Mouse (Mus musculus): ENCODE measurements around the gene Kif6. TPM values are rescaled to one million over a fixed set of nuclear protein-coding genes. Genes with fewer than 3 reads are reported as not detected.

Kif6 gene
- total RNA-seq, 1 experiment: 0.36 TPM

DNA sequence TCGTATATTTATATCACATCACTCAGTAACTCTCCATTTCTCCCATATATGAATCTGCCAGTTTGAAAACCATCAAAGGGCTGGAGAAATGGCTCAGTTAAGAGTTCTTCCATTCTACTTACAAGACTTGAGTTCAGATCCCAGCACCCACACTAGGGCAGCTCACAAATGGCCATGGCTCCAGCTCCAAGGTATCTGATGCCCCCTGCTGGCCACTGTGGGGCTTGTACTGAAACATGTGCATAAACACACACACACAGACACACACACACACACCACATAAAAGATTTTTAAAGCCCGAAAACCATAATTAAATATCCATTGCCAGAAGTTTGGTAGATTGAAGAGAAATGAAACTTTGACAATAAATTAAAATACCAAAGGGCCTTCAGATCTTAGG lies 111.3 kb downstream of the Kif6 start:
- TF ChIP-seq MAFK (IDR thresholded peaks at IDR 0.05; ENCODE audit: insufficient read depth, low read depth, low read length): no peak
- no peak for TF ChIP-seq CHD2 (IDR thresholded peaks at IDR 0.05; ENCODE audit: low read depth, low read length)
- no peak for TF ChIP-seq ZC3H11A (IDR thresholded peaks at IDR 0.05; ENCODE audit: borderline replicate concordance, low read depth, low read length)
- no peak for TF ChIP-seq ZNF384 (IDR thresholded peaks at IDR 0.05; ENCODE audit: low read depth, low read length)
- TF ChIP-seq HCFC1 (IDR thresholded peaks at IDR 0.05; ENCODE audit: borderline replicate concordance, insufficient read depth, low read length): no peak
- DNase-seq (ENCODE audit: low read depth, low spot score): no peak
- in situ Hi-C loops (cut with MboI; ENCODE audit: low sequenced_read_pairs in 2 of 2, unreplicated experiment in 2 of 2): no loop called here
- Histone ChIP-seq H3K4me1 (ENCODE audit: control insufficient read depth in 2 of 2, insufficient read depth in 2 of 2, low read length in 2 of 2, poor library complexity in 1 of 2) (no peaks in the 10 kb centered on the region), H3K36me3 (ENCODE audit: control insufficient read depth, insufficient read depth, low read length, poor library complexity, severe bottlenecking) (no peaks in the 10 kb centered on the region), H3K4me3 (ENCODE audit: insufficient read depth in 1 of 2, low read depth in 1 of 2, low read length in 2 of 2, poor library complexity in 1 of 2, severe bottlenecking in 1 of 2) (no peak overlapping the region), H3K9me3 (ENCODE audit: control insufficient read depth, insufficient read depth, low read depth, low read length) (no peaks in the 10 kb centered on the region), H3K27ac (ENCODE audit: insufficient read depth, low read depth, low read length, poor library complexity, severe bottlenecking) (no peak overlapping the region), H3K9ac (ENCODE audit: insufficient read depth, low read depth, low read length, poor library complexity, severe bottlenecking) (no peak overlapping the region)

DNA sequence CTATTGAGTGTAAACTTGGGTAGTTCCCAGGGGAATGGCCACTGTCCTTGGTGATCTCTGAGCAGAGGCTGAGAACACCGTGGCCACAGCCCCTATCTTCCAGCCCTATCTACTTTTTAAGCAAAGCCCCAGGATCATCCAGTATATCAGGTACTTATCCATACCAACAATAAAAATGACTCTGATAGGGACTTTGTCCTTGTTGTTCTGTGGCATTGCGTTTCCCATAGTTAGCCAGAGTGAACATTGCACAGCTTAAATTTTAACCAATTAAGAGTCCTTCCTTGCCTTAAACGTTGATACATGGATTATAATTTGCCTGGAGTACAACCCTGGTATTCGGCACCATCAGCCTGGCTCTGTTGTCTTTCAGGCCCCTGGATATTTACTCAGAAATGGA lies 112.0 kb downstream of the Kif6 start:
- no peak for DNase-seq (ENCODE audit: low read depth, low spot score)
- Histone ChIP-seq H3K4me3 (ENCODE audit: insufficient read depth in 1 of 2, low read depth in 1 of 2, low read length in 2 of 2, poor library complexity in 1 of 2, severe bottlenecking in 1 of 2) (no peak overlapping the region), H3K9ac (ENCODE audit: insufficient read depth, low read depth, low read length, poor library complexity, severe bottlenecking) (no peak overlapping the region), H3K27ac (ENCODE audit: insufficient read depth, low read depth, low read length, poor library complexity, severe bottlenecking) (no peak overlapping the region), H3K4me1 (ENCODE audit: control insufficient read depth in 2 of 2, insufficient read depth in 2 of 2, low read length in 2 of 2, poor library complexity in 1 of 2) (no peaks in the 10 kb centered on the region), H3K36me3 (ENCODE audit: control insufficient read depth, insufficient read depth, low read length, poor library complexity, severe bottlenecking) (no peaks in the 10 kb centered on the region), H3K9me3 (ENCODE audit: control insufficient read depth, insufficient read depth, low read depth, low read length) (no peaks in the 10 kb centered on the region)
- in situ Hi-C loops (cut with MboI; ENCODE audit: low sequenced_read_pairs in 2 of 2, unreplicated experiment in 2 of 2): no loop called here
- TF ChIP-seq CHD2 (IDR thresholded peaks at IDR 0.05; ENCODE audit: low read depth, low read length): no peak
- TF ChIP-seq MAFK (IDR thresholded peaks at IDR 0.05; ENCODE audit: insufficient read depth, low read depth, low read length): no peak
- no peak for TF ChIP-seq HCFC1 (IDR thresholded peaks at IDR 0.05; ENCODE audit: borderline replicate concordance, insufficient read depth, low read length)
- TF ChIP-seq ZNF384 (IDR thresholded peaks at IDR 0.05; ENCODE audit: low read depth, low read length): no peak
- TF ChIP-seq ZC3H11A (IDR thresholded peaks at IDR 0.05; ENCODE audit: borderline replicate concordance, low read depth, low read length): no peak

DNA sequence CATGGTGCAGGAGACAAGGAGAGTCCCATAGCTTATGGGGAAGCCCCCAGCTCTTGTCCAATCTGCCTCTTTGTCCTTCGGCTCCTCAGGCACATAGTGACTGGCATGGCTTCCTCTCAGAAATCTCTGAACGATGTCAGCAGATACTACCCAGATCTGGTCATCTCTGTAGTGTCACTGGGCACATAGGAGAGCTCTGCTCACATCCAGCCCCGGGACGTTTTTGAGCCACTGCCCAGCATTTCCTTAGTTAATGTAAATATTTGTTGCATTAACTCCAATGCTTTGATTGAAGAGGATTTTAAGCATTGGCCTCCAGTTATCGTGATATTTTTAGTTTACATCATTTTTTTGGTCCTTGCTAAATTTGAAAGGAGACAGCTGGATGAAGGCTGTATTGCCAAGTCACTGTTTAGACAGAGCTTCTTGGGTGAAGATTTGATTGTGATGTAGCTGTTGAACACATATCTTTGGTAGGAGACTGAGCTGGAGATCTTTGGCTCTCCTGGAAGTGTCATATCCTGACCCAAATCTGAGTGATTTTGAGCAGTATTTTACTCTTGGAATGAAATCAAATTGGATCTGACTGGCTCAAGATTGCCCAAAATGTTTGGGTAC lies 112.6 kb downstream of the Kif6 start:
- Histone ChIP-seq H3K36me3 (ENCODE audit: control insufficient read depth, insufficient read depth, low read length, poor library complexity, severe bottlenecking) (no peaks in the 10 kb centered on the region), H3K9me3 (ENCODE audit: control insufficient read depth, insufficient read depth, low read depth, low read length) (no peaks in the 10 kb centered on the region), H3K27ac (ENCODE audit: insufficient read depth, low read depth, low read length, poor library complexity, severe bottlenecking) (no peak overlapping the region), H3K4me3 (ENCODE audit: insufficient read depth in 1 of 2, low read depth in 1 of 2, low read length in 2 of 2, poor library complexity in 1 of 2, severe bottlenecking in 1 of 2) (no peak overlapping the region), H3K4me1 (ENCODE audit: control insufficient read depth in 2 of 2, insufficient read depth in 2 of 2, low read length in 2 of 2, poor library complexity in 1 of 2) (no peaks in the 10 kb centered on the region), H3K9ac (ENCODE audit: insufficient read depth, low read depth, low read length, poor library complexity, severe bottlenecking) (no peak overlapping the region)
- no peak for DNase-seq (ENCODE audit: low read depth, low spot score)
- in situ Hi-C loops (cut with MboI; ENCODE audit: low sequenced_read_pairs in 2 of 2, unreplicated experiment in 2 of 2): no loop called here
- no peak for TF ChIP-seq MAFK (IDR thresholded peaks at IDR 0.05; ENCODE audit: insufficient read depth, low read depth, low read length)
- no peak for TF ChIP-seq CHD2 (IDR thresholded peaks at IDR 0.05; ENCODE audit: low read depth, low read length)
- no peak for TF ChIP-seq ZNF384 (IDR thresholded peaks at IDR 0.05; ENCODE audit: low read depth, low read length)
- no peak for TF ChIP-seq ZC3H11A (IDR thresholded peaks at IDR 0.05; ENCODE audit: borderline replicate concordance, low read depth, low read length)
- TF ChIP-seq HCFC1 (IDR thresholded peaks at IDR 0.05; ENCODE audit: borderline replicate concordance, insufficient read depth, low read length): no peak

DNA sequence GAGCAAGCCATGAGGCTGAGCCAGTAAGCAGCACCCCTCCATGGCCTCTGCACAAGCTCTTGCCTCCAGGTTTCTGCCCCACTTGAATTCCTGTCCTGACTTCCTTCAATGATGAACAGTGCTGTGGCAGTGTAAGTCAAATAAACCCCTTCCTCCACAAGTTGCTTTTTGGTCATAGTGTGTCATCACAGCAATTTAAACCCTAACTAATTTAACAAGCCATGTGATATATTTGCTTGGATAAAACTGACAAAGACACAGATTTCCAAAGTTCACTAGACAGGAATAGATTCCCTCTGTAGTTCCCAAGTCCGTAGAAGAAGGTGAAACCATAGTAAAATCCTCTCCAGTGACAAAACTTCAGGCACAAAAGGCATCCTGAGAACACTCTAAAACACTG lies 114.9 kb downstream of the Kif6 start:
- DNase-seq (ENCODE audit: low read depth, low spot score): no peak
- in situ Hi-C loops (cut with MboI; ENCODE audit: low sequenced_read_pairs in 2 of 2, unreplicated experiment in 2 of 2): no loop called here
- Histone ChIP-seq H3K4me1 (ENCODE audit: control insufficient read depth in 2 of 2, insufficient read depth in 2 of 2, low read length in 2 of 2, poor library complexity in 1 of 2) (no peaks in the 10 kb centered on the region), H3K36me3 (ENCODE audit: control insufficient read depth, insufficient read depth, low read length, poor library complexity, severe bottlenecking) (no peaks in the 10 kb centered on the region), H3K4me3 (ENCODE audit: insufficient read depth in 1 of 2, low read depth in 1 of 2, low read length in 2 of 2, poor library complexity in 1 of 2, severe bottlenecking in 1 of 2) (no peak overlapping the region), H3K27ac (ENCODE audit: insufficient read depth, low read depth, low read length, poor library complexity, severe bottlenecking) (no peak overlapping the region), H3K9ac (ENCODE audit: insufficient read depth, low read depth, low read length, poor library complexity, severe bottlenecking) (no peak overlapping the region), H3K9me3 (ENCODE audit: control insufficient read depth, insufficient read depth, low read depth, low read length) (no peaks in the 10 kb centered on the region)
- TF ChIP-seq HCFC1 (IDR thresholded peaks at IDR 0.05; ENCODE audit: borderline replicate concordance, insufficient read depth, low read length) (no peak), MAFK (IDR thresholded peaks at IDR 0.05; ENCODE audit: insufficient read depth, low read depth, low read length) (no peak), CHD2 (IDR thresholded peaks at IDR 0.05; ENCODE audit: low read depth, low read length) (no peak), ZC3H11A (IDR thresholded peaks at IDR 0.05; ENCODE audit: borderline replicate concordance, low read depth, low read length) (no peak), ZNF384 (IDR thresholded peaks at IDR 0.05; ENCODE audit: low read depth, low read length) (no peak)

Measured in ES-E14 (cell line).